Mouse (Mus musculus) ES-Bruce4 (cell line): ENCODE data around the gene Cux2.

Source experiments
- CTCF ChIP-seq: IDR thresholded peaks from one replicate; pipeline ENCODE4 v1.8.1; 2011; ENCODE audit warnings: low read depth, low read length
- POLR2A ChIP-seq: IDR thresholded peaks from one replicate; pipeline ENCODE4 v1.8.1; 2011; ENCODE audit warnings: low read length; ENCODE audit not compliant: insufficient read depth

DNA sequence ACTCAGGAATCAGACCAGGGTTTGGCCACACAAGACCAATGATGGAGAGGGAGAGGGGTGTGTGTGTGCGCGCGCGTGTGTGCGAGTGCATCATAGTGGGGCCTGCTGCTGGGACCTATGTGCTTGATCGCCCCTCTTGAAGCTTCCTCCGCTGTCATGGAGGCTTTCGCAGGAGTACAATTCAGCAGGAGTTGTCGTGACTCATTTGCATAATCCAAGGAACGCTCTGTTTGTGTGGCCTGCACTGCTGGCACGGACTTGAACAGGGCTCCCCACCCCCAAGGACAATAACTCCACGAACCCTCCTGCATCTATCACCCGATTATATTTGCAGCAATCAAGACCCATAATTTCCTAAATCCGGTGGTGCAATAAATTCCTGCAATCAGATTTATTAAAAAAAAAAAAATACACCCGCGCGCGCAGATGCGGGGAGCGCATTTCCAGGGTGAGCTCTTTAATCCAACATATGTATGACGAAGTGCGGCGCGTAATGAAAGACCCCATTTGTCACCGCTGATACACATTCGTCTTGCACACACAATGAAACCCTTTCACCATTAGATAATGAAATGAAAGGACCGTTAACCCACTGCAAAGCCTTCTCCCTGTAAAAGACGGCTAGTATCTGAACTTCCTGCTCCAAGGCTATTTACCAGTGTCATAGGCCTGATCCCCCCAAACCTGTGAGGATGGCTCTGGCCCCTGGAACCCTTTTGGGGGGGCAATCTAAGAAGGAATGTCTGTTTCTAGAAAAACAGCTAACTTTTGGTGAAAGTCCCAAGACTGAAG lies 124.0 kb downstream of the Cux2 start:
- TF ChIP-seq CTCF = no peak
- no peak for TF ChIP-seq POLR2A
